Mouse (Mus musculus): ENCODE results near the gene Zkscan4.
A peak's percentile ranks its signal among the peaks of the same experiment; 100 is the strongest.

The Zkscan4 gene

GRCm38 (mm10) chr13:21530136-21530535 is 51.4 kb downstream of the Zkscan4 start:
- DNase-seq (ENCODE audit: low read depth) = peak; percentile 53

- DNase-seq (ENCODE audit: low read depth) = peak; percentile 92
These were observed 52.1 kb downstream of the Zkscan4 start, which contains the start of gene Zkscan8 for GRCm38 (mm10) chr13:21530781-21531201. Gene Zkscan8, minus strand, starts transcription at chr13:21531120.
